Mouse (Mus musculus) layer of hippocampus, postnatal 36 days (tissue): ENCODE data around the gene Ppp1r3a. TPM values are rescaled to one million over a fixed set of nuclear protein-coding genes. Genes with fewer than 3 reads are reported as not detected.

Source experiments
- total RNA-seq, 2 experiments: library from RNA; stranded (reverse); gene quantifications; 2 replicates each; pipeline ENCODE4 v1.2.3; 2021

The Ppp1r3a gene
- total RNA-seq, 2 experiments from 2014 or later: not detected

Other genes with a start within 250 kb of the Ppp1r3a start
- 1 to 10 TPM; 1.2 to 2.1 TPM for gene Foxp2, start 146.1 kb upstream of the Ppp1r3a start, total RNA-seq